Mouse (Mus musculus): ENCODE results near the gene Lgi2. TPM values are rescaled to one million over a fixed set of nuclear protein-coding genes. Genes with fewer than 3 reads are reported as not detected.
A peak's percentile ranks its signal among the peaks of the same experiment; 100 is the strongest.

Gene Lgi2
- total RNA-seq (2022), result 10 to 100 TPM; 30.1 to 33.0 (median 31.1) TPM

GRCm38 (mm10) chr5:52565813-52566531, at the start of gene Lgi2:
Gene Lgi2 (minus strand): TSS chr5:52566462.
- DNase-seq (ENCODE audit: low spot score in 2 of 2), result peak in 1 of 2 experiments; percentile 24

- no peak for DNase-seq (ENCODE audit: low spot score in 2 of 2)
These were observed 49.2 kb upstream of the Lgi2 start for GRCm38 (mm10) chr5:52615421-52615820.

- no peak for DNase-seq (ENCODE audit: low spot score in 2 of 2)
These were observed 48.4 kb upstream of the Lgi2 start for GRCm38 (mm10) chr5:52614686-52615085.

- DNase-seq (ENCODE audit: low spot score in 2 of 2), result no peak
These were observed 46.5 kb upstream of the Lgi2 start for GRCm38 (mm10) chr5:52612776-52613175.

GRCm38 (mm10) chr5:52611315-52611895, 45.1 kb upstream of the Lgi2 start:
- DNase-seq (ENCODE audit: low spot score in 2 of 2), result no peak

GRCm38 (mm10) chr5:52610306-52610705, 44.0 kb upstream of the Lgi2 start:
- DNase-seq (ENCODE audit: low spot score in 2 of 2), result no peak

GRCm38 (mm10) chr5:52609672-52610071, 43.4 kb upstream of the Lgi2 start:
- no peak for DNase-seq (ENCODE audit: low spot score in 2 of 2)

GRCm38 (mm10) chr5:52604582-52605041, 38.4 kb upstream of the Lgi2 start:
- no peak for DNase-seq (ENCODE audit: low spot score in 2 of 2)

- no peak for DNase-seq (ENCODE audit: low spot score in 2 of 2)
These were observed 24.4 kb upstream of the Lgi2 start for GRCm38 (mm10) chr5:52590612-52591011.

GRCm38 (mm10) chr5:52588650-52589049, 22.4 kb upstream of the Lgi2 start:
- no peak for DNase-seq (ENCODE audit: low spot score in 2 of 2)

- no peak for DNase-seq (ENCODE audit: low spot score in 2 of 2)
These were observed 21.1 kb upstream of the Lgi2 start for GRCm38 (mm10) chr5:52587291-52587733.

GRCm38 (mm10) chr5:52572572-52572971, 6.3 kb upstream of the Lgi2 start:
- DNase-seq (ENCODE audit: low spot score in 2 of 2), result no peak

GRCm38 (mm10) chr5:52570746-52571145, 4.5 kb upstream of the Lgi2 start:
- no peak for DNase-seq (ENCODE audit: low spot score in 2 of 2)

GRCm38 (mm10) chr5:52565214-52565812, 949 bp downstream of the Lgi2 start:
- DNase-seq (ENCODE audit: low spot score in 2 of 2), result no peak

GRCm38 (mm10) chr5:52564351-52564750, 1.9 kb downstream of the Lgi2 start:
- DNase-seq (ENCODE audit: low spot score in 2 of 2), result no peak

GRCm38 (mm10) chr5:52560240-52560639, 6.0 kb downstream of the Lgi2 start:
- no peak for DNase-seq (ENCODE audit: low spot score in 2 of 2)

- DNase-seq (ENCODE audit: low spot score in 2 of 2), result no peak
These were observed 10.7 kb downstream of the Lgi2 start for GRCm38 (mm10) chr5:52555526-52555925.

- DNase-seq (ENCODE audit: low spot score in 2 of 2), result no peak
These were observed 15.0 kb downstream of the Lgi2 start for GRCm38 (mm10) chr5:52551318-52551632.

GRCm38 (mm10) chr5:52550613-52551317, 15.5 kb downstream of the Lgi2 start:
- no peak for DNase-seq (ENCODE audit: low spot score in 2 of 2)

GRCm38 (mm10) chr5:52546950-52547349, 19.3 kb downstream of the Lgi2 start:
- DNase-seq (ENCODE audit: low spot score in 2 of 2), result no peak

- no peak for DNase-seq (ENCODE audit: low spot score in 2 of 2)
These were observed 22.5 kb downstream of the Lgi2 start for GRCm38 (mm10) chr5:52543770-52544169.

- no peak for DNase-seq (ENCODE audit: low spot score in 2 of 2)
These were observed 26.1 kb downstream of the Lgi2 start for GRCm38 (mm10) chr5:52540186-52540585.
